Mouse (Mus musculus): ENCODE data around the gene C4b. TPM values are rescaled to one million over a fixed set of nuclear protein-coding genes. Genes with fewer than 3 reads are reported as not detected.
"Not testable (repeated sequence)": the region's sequence is repeated elsewhere in the genome, so short reads cannot be mapped to it uniquely, and the experiment has no call there.

The C4b gene
- polyA plus RNA-seq (2012; rRNA removed), result 8.5 and 10.2 TPM in 2 replicates

DNA sequence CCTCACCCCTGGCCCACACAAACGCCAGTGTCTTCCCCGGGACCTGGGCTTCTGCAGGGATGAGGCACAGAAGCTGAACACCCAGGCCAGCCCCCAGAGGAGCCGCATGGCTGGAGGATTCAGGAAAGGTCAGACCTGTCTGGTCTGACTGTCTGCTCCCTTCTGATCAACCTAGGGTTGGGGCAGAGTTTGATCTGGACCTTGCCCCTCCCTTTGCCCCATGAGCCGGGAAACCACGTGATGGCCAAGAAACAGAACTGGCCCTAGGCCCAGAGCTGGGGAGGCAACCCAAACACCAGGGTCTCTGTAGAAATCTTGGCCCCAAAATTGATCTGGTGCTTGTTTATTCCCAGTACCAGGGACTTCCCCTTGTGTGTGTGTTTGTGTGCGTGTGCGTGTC, at the start of gene C4b:
Gene C4b (minus strand): TSS at position 164 of the 400 bp plus-strand sequence.
- 59% methylated on average over 7 of the region's 7 CpGs for WGBS
- TF ChIP-seq CTCF (IDR thresholded peaks at IDR 0.05; ENCODE audit: borderline replicate concordance, insufficient read depth, low read depth, low read length) (no peak), POLR2A (IDR thresholded peaks at IDR 0.05; ENCODE audit: borderline replicate concordance, insufficient read depth, low read length) (no peak)
- Histone ChIP-seq H3K4me1 (ENCODE audit: control insufficient read depth, insufficient read depth, low read length) (no peaks in the 10 kb centered on the region), H3K4me3 (replicated peaks; ENCODE audit: insufficient read depth, low read depth, low read length) (no peak within 1 kb of the TSS), H3K27me3 (ENCODE audit: control insufficient read depth, insufficient read depth, low read length) (no peaks in the 10 kb centered on the region), H3K27ac (ENCODE audit: insufficient read depth, low read length) (no peak within 1 kb of the TSS)
- no peak for DNase-seq

GRCm38 (mm10) chr17:34777680-34778325, 34.1 kb upstream of the C4b start:
- DNase-seq, result no peak
- 69% methylated on average over 9 of the region's 9 CpGs for WGBS
- Histone ChIP-seq H3K4me1 (ENCODE audit: control insufficient read depth, insufficient read depth, low read length) (no peaks in the 10 kb centered on the region), H3K27ac (ENCODE audit: insufficient read depth, low read length) (no peak overlapping the region), H3K27me3 (ENCODE audit: control insufficient read depth, insufficient read depth, low read length) (no peaks in the 10 kb centered on the region), H3K4me3 (replicated peaks; ENCODE audit: insufficient read depth, low read depth, low read length) (no peak overlapping the region)
- TF ChIP-seq POLR2A (IDR thresholded peaks at IDR 0.05; ENCODE audit: borderline replicate concordance, insufficient read depth, low read length) (no peak), CTCF (IDR thresholded peaks at IDR 0.05; ENCODE audit: borderline replicate concordance, insufficient read depth, low read depth, low read length) (no peak)

DNA sequence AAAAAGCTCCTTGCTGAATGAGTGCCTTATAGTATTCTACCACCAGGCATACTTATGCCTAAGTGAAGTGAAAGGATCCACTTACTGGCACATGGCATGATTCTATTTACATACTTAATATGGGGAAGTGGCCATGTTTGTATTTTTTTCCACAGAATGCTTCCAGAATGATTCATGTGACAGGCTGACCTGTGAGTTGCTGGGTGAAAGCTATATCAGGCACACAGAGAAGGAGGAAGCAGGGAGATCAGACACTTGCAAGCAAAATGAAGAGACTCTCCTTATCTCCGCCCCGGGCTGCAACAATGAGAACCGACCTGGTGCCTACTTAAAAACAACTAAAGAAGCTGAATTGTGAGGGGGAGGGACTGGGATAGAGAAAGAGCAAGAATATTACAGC, 17.8 kb upstream of the C4b start:
- no peak for DNase-seq
- H3K27ac ChIP-seq (ENCODE audit: insufficient read depth, low read length), result no peak overlapping the region
- no peaks in the 10 kb centered on the region for H3K4me1 ChIP-seq (ENCODE audit: control insufficient read depth, insufficient read depth, low read length)
- no peak overlapping the region for H3K4me3 ChIP-seq (replicated peaks; ENCODE audit: insufficient read depth, low read depth, low read length)
- 79% methylated on average over 3 of the region's 3 CpGs for WGBS
- TF ChIP-seq POLR2A (IDR thresholded peaks at IDR 0.05; ENCODE audit: borderline replicate concordance, insufficient read depth, low read length) (no peak), CTCF (IDR thresholded peaks at IDR 0.05; ENCODE audit: borderline replicate concordance, insufficient read depth, low read depth, low read length) (no peak)
- H3K27me3 ChIP-seq (ENCODE audit: control insufficient read depth, insufficient read depth, low read length), result no peaks in the 10 kb centered on the region

- 82% methylated on average over 5 of the region's 5 CpGs for WGBS
- H3K27ac ChIP-seq (ENCODE audit: insufficient read depth, low read length), result no peak overlapping the region
Measured at GRCm38 (mm10) chr17:34746531-34746930, 2.8 kb upstream of the C4b start.

DNA sequence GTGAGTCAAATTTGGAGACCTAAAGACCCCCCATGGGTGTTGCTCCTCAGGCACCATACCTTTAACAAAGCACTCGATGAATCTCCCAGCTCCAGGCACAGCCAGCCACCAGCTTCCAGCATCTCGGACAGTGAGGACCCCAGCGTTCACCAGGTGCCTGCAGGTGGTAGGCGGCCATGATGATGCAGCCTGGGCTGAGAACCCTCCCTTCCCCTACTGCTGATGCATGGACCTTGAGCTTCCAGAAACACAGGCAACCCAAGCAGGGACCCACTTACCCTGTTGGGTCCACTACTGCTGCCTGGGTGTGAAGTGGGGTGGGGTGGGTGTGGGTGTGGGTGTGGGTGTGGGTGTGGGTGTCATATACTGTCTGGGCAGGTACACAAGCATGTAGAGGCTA, 1.5 kb upstream of the C4b start:
- not testable (repeated sequence) for H3K4me3 ChIP-seq (replicated peaks; ENCODE audit: insufficient read depth, low read depth, low read length); H3K4me1 ChIP-seq (ENCODE audit: control insufficient read depth, insufficient read depth, low read length); H3K27ac ChIP-seq (ENCODE audit: insufficient read depth, low read length); H3K27me3 ChIP-seq (ENCODE audit: control insufficient read depth, insufficient read depth, low read length); DNase-seq
- 87% methylated on average over 4 of the region's 4 CpGs for WGBS

More at GRCm38 (mm10) chr17:34746531-34746930, 2.8 kb upstream of the C4b start:
- Histone ChIP-seq H3K4me1 (ENCODE audit: control insufficient read depth, insufficient read depth, low read length) (no peaks in the 10 kb centered on the region), H3K4me3 (replicated peaks; ENCODE audit: insufficient read depth, low read depth, low read length) (no peak overlapping the region), H3K27me3 (ENCODE audit: control insufficient read depth, insufficient read depth, low read length) (no peaks in the 10 kb centered on the region)
- TF ChIP-seq POLR2A (IDR thresholded peaks at IDR 0.05; ENCODE audit: borderline replicate concordance, insufficient read depth, low read length) (no peak), CTCF (IDR thresholded peaks at IDR 0.05; ENCODE audit: borderline replicate concordance, insufficient read depth, low read depth, low read length) (no peak)
- DNase-seq, result no peak

- not testable (repeated sequence) for H3K27ac ChIP-seq (ENCODE audit: insufficient read depth, low read length); H3K27me3 ChIP-seq (ENCODE audit: control insufficient read depth, insufficient read depth, low read length); H3K4me3 ChIP-seq (replicated peaks; ENCODE audit: insufficient read depth, low read depth, low read length); H3K4me1 ChIP-seq (ENCODE audit: control insufficient read depth, insufficient read depth, low read length); DNase-seq
- 78% methylated on average over 6 of the region's 6 CpGs for WGBS
Measured at GRCm38 (mm10) chr17:34744611-34745010, 929 bp upstream of the C4b start.

DNA sequence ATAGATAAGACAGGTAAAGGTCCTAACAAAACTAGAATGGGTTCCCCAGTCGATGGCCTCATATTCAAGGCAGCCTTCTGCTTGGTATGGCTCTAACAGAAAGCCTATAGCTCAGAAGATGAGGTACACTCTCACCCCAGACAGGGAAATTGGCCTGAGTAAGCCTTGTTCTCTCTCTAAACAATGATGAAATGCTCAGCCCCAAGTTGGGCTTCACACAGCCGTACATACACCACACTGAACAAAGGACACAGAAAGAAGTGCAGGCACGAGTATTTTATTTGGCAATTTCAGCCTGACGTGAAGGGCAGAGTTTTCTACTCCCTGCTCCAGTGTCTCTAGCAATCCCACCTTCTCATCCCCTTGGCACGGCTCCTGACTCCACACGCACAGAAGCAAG, 524 bp upstream of the C4b start:
- DNase-seq, result no peak
- H3K4me1 ChIP-seq (ENCODE audit: control insufficient read depth, insufficient read depth, low read length), result no peaks in the 10 kb centered on the region
- no peak overlapping the region for H3K4me3 ChIP-seq (replicated peaks; ENCODE audit: insufficient read depth, low read depth, low read length)
- H3K27me3 ChIP-seq (ENCODE audit: control insufficient read depth, insufficient read depth, low read length), result no peaks in the 10 kb centered on the region
- 74% methylated on average over 6 of the region's 6 CpGs for WGBS
- TF ChIP-seq CTCF (IDR thresholded peaks at IDR 0.05; ENCODE audit: borderline replicate concordance, insufficient read depth, low read depth, low read length), result no peak
- TF ChIP-seq POLR2A (IDR thresholded peaks at IDR 0.05; ENCODE audit: borderline replicate concordance, insufficient read depth, low read length), result no peak
- H3K27ac ChIP-seq (ENCODE audit: insufficient read depth, low read length), result no peak overlapping the region

DNA sequence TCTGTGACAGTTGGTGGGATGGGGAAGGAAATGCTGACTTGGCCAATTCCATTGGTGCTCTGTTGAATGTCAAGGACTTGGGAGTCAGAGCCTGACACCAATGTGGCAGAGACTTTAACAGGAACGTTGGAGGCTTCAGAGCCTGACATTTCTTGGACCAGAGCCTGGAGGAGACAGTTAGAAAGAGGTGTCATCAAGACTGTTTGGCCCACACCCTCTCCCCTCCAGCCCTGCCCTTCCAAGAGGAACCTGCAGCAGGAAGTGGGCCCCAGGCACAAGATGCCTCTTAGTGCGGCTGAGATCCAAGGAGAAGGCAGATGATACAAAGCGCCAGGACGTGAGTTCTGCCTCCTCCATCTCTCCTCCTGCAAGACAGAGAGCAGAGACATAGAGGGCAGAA, 3.4 kb downstream of the C4b start:
- H3K27me3 ChIP-seq (ENCODE audit: control insufficient read depth, insufficient read depth, low read length), result no peaks in the 10 kb centered on the region
- TF ChIP-seq POLR2A (IDR thresholded peaks at IDR 0.05; ENCODE audit: borderline replicate concordance, insufficient read depth, low read length) (no peak), CTCF (IDR thresholded peaks at IDR 0.05; ENCODE audit: borderline replicate concordance, insufficient read depth, low read depth, low read length) (no peak)
- no peak overlapping the region for H3K27ac ChIP-seq (ENCODE audit: insufficient read depth, low read length)
- no peak overlapping the region for H3K4me3 ChIP-seq (replicated peaks; ENCODE audit: insufficient read depth, low read depth, low read length)
- H3K4me1 ChIP-seq (ENCODE audit: control insufficient read depth, insufficient read depth, low read length), result no peaks in the 10 kb centered on the region
- DNase-seq, result no peak
- WGBS, result 60% methylated on average over 4 of the region's 4 CpGs

- not testable (repeated sequence) for H3K27me3 ChIP-seq (ENCODE audit: control insufficient read depth, insufficient read depth, low read length); H3K4me3 ChIP-seq (replicated peaks; ENCODE audit: insufficient read depth, low read depth, low read length); H3K4me1 ChIP-seq (ENCODE audit: control insufficient read depth, insufficient read depth, low read length); H3K27ac ChIP-seq (ENCODE audit: insufficient read depth, low read length); DNase-seq
- 88% methylated on average over 7 of the region's 7 CpGs for WGBS
Measured at GRCm38 (mm10) chr17:34739708-34740107, 4.0 kb downstream of the C4b start.

- WGBS, result 74% methylated on average over 5 of the region's 5 CpGs
- not testable (repeated sequence) for H3K27ac ChIP-seq (ENCODE audit: insufficient read depth, low read length); H3K4me1 ChIP-seq (ENCODE audit: control insufficient read depth, insufficient read depth, low read length); H3K27me3 ChIP-seq (ENCODE audit: control insufficient read depth, insufficient read depth, low read length); DNase-seq; H3K4me3 ChIP-seq (replicated peaks; ENCODE audit: insufficient read depth, low read depth, low read length)
Measured at GRCm38 (mm10) chr17:34737466-34737865, 6.2 kb downstream of the C4b start.

DNA sequence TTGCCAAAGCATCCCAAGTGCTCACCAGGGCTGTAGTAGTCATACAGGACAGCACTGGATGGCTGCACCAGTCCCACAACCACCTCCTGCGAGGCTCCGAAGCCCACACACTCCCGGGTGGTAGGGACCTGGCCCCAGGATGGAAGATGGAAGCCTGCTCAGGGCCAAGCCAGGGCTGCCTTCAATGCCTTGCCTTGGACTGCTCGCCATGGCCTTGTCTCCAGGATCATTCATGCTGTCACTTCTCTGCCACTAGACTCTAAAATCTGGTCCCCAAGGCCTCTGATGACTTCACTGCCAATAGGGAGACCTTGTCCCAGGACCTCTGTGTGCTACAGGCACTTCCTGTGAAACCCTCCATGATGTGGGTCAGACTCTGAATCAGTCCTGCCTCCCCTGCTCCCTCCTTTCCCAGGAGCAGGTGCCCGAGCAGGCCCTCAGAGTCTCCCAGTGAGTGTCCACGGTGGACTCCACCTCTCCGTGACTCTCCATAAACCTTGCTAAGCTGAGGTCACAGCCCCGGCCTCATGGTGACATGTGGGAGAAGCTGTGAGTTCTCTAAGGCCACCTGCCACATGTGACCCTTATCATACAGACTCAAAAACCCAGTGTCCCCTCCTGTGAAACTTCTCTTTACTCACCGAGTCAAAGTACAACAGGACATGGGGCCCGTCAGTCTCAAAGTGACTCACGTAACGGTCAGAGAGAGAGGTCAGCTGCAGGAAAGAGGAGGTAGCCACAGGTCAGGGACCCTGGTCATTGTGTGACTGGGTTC, 13.7 kb downstream of the C4b start:
- not testable (repeated sequence) for DNase-seq; H3K4me1 ChIP-seq (ENCODE audit: control insufficient read depth, insufficient read depth, low read length); H3K27ac ChIP-seq (ENCODE audit: insufficient read depth, low read length); H3K4me3 ChIP-seq (replicated peaks; ENCODE audit: insufficient read depth, low read depth, low read length); H3K27me3 ChIP-seq (ENCODE audit: control insufficient read depth, insufficient read depth, low read length)
- WGBS, result 79% methylated on average over 12 of the region's 12 CpGs

Data from cerebellum, adult 2 months (tissue).